Mouse (Mus musculus): ENCODE measurements around the gene Lurap1. TPM values are rescaled to one million over a fixed set of nuclear protein-coding genes. Genes with fewer than 3 reads are reported as not detected.

Gene Lurap1
- polyA plus RNA-seq, 1 experiment = not detected

GRCm38 (mm10) chr4:116133126-116133525 lies 18.0 kb downstream of the Lurap1 start:
- Histone ChIP-seq H3K27me3 (ENCODE audit: control insufficient read depth) (no peaks in the 10 kb centered on the region; the same call in 1 of the 2 replicates), H3K4me1 (ENCODE audit: control insufficient read depth) (no peaks in the 10 kb centered on the region; the same call in 1 of the 2 replicates), H3K4me3 (replicated peaks) (no peak overlapping the region), H3K9me3 (ENCODE audit: control insufficient read depth, low read length) (no peaks in the 10 kb centered on the region), H3K36me3 (ENCODE audit: control insufficient read depth) (peaks cover 7% of the 10 kb centered on the region)
- TF ChIP-seq GATA1 (IDR thresholded peaks at IDR 0.05; ENCODE audit: low read length) (no peak), TAL1 (IDR thresholded peaks at IDR 0.05; ENCODE audit: low read length) (no peak)

GRCm38 (mm10) chr4:116127956-116128355 lies 23.2 kb downstream of the Lurap1 start:
- H3K4me3 ChIP-seq (replicated peaks) = no peak overlapping the region
- peaks cover 7% of the 10 kb centered on the region for H3K36me3 ChIP-seq (ENCODE audit: control insufficient read depth)
- H3K9me3 ChIP-seq (ENCODE audit: control insufficient read depth, low read length) = no peaks in the 10 kb centered on the region
- no peak for TF ChIP-seq GATA1 (IDR thresholded peaks at IDR 0.05; ENCODE audit: low read length)
- TF ChIP-seq TAL1 (IDR thresholded peaks at IDR 0.05; ENCODE audit: low read length) = no peak
- no peaks in the 10 kb centered on the region for H3K27me3 ChIP-seq (ENCODE audit: control insufficient read depth)
- H3K4me1 ChIP-seq (ENCODE audit: control insufficient read depth) = peaks cover 27% of the 10 kb centered on the region

DNA sequence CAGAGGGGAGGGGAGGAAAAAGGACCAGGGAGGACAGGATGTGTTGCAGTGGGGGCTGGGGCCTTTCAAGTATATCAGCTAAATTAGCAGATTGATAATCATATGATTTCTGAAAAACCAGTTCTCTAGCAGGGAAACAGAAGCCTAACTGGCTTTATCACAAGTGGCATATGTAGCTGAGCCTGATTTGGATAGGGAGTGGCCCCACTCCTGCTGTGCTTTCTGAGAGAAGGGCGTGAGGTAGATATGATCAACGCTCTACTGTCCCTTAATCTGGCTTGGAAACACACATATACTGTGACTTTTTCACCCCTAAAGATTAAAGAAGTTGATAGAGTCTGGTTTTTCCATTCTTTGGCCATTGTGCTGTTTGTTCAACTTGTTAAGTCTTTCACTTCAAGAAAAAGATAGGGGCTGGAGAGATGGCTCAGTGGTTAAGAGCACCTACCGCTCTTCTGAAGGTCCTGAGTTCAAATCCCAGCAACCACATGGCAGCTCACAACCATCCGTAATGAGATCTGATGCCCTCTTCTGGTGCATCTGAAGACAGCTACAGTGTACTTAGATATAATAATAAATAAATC lies 25.2 kb downstream of the Lurap1 start:
- H3K4me3 ChIP-seq (replicated peaks) = no peak overlapping the region
- no peaks in the 10 kb centered on the region for H3K27me3 ChIP-seq (ENCODE audit: control insufficient read depth)
- TF ChIP-seq GATA1 (IDR thresholded peaks at IDR 0.05; ENCODE audit: low read length) (no peak), TAL1 (IDR thresholded peaks at IDR 0.05; ENCODE audit: low read length) (no peak)
- no peaks in the 10 kb centered on the region for H3K9me3 ChIP-seq (ENCODE audit: control insufficient read depth, low read length)
- H3K36me3 ChIP-seq (ENCODE audit: control insufficient read depth) = peaks cover 15% of the 10 kb centered on the region
- H3K4me1 ChIP-seq (ENCODE audit: control insufficient read depth) = peaks cover 44% of the 10 kb centered on the region

DNA sequence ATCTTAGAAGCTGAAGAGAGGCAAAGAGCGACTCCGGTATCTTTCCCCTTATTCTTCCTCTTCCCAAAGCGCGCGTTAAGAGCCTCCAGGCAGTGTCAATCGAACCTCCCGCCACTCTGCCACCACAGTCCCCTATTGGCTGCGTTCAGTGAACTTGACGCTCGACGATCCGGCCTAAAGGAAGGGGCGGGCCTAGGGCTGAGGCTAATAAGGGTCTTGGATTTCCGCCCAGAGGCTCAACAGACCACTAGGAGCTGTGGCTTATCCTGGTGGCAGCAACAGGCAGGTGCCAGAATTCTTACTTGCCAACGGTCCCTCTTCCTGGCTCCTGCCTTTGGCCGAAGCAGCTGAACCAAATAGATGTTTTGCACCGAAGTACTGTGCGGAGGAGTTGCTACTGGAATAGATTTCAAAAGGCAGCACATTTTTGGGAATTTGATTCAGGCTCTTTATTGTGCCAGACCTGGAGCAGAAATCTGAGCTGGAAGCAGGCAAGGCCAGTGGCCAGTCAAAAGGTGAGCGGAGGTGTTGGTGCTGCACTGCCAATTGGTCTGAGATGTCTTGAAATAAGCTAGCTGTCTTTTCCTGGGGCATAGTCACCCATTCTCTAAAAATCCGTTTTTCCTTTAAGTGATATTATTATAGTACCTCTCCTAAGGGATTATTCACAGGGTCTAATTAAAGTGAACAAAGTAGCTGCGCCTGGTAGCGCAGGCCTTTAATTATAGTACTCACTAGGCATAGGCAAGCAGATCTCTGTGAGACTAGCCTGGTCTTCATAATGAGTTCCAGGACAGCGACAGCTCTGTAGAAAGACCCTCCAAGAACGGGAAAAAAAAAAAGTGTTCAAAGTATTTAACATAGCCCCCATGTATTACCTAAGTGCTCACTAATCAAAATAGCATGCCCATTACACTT lies 27.3 kb downstream of the Lurap1 start, which contains the start of the genes Rad54l and Pomgnt1:
TSS of gene Rad54l (minus strand) at position 89 of the 918 bp plus-strand sequence.
TSS of gene Pomgnt1 (plus strand) at position 239 of the 918 bp plus-strand sequence.
- Histone ChIP-seq H3K36me3 (ENCODE audit: control insufficient read depth) (peaks cover 29% of the 10 kb centered on the region), H3K4me1 (ENCODE audit: control insufficient read depth) (peaks cover 51% of the 10 kb centered on the region), H3K9me3 (ENCODE audit: control insufficient read depth, low read length) (no peaks in the 10 kb centered on the region), H3K4me3 (replicated peaks) (peak within 1 kb of the TSS; percentile 69), H3K27me3 (ENCODE audit: control insufficient read depth) (no peaks in the 10 kb centered on the region)
- TF ChIP-seq TAL1 (IDR thresholded peaks at IDR 0.05; ENCODE audit: low read length) (no peak), GATA1 (IDR thresholded peaks at IDR 0.05; ENCODE audit: low read length) (no peak)

DNA sequence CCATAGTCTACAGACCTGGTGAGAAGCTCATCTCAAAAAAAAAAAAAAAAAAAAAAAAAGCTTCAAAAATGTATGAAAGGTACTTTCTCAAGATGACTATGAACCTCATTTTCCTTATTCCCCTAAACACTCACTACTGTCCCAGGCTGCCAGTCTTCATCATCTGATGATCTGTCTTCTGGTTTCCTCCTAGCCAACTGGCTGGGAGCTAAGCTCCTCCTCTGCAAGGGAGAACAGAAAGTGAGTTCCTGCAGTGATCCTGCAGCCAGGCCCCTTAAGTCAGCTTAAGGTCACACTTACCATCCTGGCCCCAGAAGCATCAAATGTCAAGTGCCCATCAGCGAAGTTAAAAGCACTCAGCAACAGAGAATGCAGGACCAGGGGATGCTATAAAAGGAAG lies 28.4 kb downstream of the Lurap1 start:
- H3K36me3 ChIP-seq (ENCODE audit: control insufficient read depth) = peaks cover 39% of the 10 kb centered on the region
- H3K27me3 ChIP-seq (ENCODE audit: control insufficient read depth) = no peaks in the 10 kb centered on the region
- TF ChIP-seq TAL1 (IDR thresholded peaks at IDR 0.05; ENCODE audit: low read length) (no peak), GATA1 (IDR thresholded peaks at IDR 0.05; ENCODE audit: low read length) (no peak)
- no peaks in the 10 kb centered on the region for H3K9me3 ChIP-seq (ENCODE audit: control insufficient read depth, low read length)
- peak overlapping the region; percentile 69 for H3K4me3 ChIP-seq (replicated peaks)
- peaks cover 51% of the 10 kb centered on the region for H3K4me1 ChIP-seq (ENCODE audit: control insufficient read depth)

GRCm38 (mm10) chr4:116111486-116111885 lies 39.7 kb downstream of the Lurap1 start:
- H3K4me3 ChIP-seq (replicated peaks) = no peak overlapping the region
- H3K27me3 ChIP-seq (ENCODE audit: control insufficient read depth) = no peaks in the 10 kb centered on the region
- TF ChIP-seq TAL1 (IDR thresholded peaks at IDR 0.05; ENCODE audit: low read length) = no peak
- TF ChIP-seq GATA1 (IDR thresholded peaks at IDR 0.05; ENCODE audit: low read length) = no peak
- peaks cover 91% of the 10 kb centered on the region for H3K36me3 ChIP-seq (ENCODE audit: control insufficient read depth)
- peaks cover 3% of the 10 kb centered on the region for H3K4me1 ChIP-seq (ENCODE audit: control insufficient read depth)
- H3K9me3 ChIP-seq (ENCODE audit: control insufficient read depth, low read length) = no peaks in the 10 kb centered on the region

DNA sequence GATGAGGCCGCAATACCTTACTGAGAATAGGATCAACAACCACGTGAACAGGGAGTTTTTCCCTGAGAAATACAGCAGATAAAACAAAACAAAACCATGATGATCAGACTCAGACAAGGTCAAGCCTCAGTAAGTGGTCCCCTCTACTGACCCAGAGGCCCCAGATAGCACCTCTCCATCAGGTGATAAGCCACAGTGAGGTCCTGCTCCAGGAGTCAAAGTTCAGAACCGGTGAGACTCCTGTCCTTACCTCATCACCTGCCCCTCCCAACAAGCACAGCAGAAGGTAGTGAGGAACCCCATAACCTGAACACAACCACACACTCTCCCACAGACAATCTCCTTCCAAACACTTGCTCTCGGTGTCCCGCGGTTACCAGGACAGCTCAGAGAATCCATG lies 40.4 kb downstream of the Lurap1 start:
- Histone ChIP-seq H3K9me3 (ENCODE audit: control insufficient read depth, low read length) (no peaks in the 10 kb centered on the region), H3K4me1 (ENCODE audit: control insufficient read depth) (peaks cover 3% of the 10 kb centered on the region), H3K4me3 (replicated peaks) (no peak overlapping the region), H3K27me3 (ENCODE audit: control insufficient read depth) (no peaks in the 10 kb centered on the region), H3K36me3 (ENCODE audit: control insufficient read depth) (peaks cover 91% of the 10 kb centered on the region)
- TF ChIP-seq GATA1 (IDR thresholded peaks at IDR 0.05; ENCODE audit: low read length) = no peak
- TF ChIP-seq TAL1 (IDR thresholded peaks at IDR 0.05; ENCODE audit: low read length) = no peak

- Histone ChIP-seq H3K9me3 (ENCODE audit: control insufficient read depth, low read length) (no peaks in the 10 kb centered on the region), H3K4me3 (replicated peaks) (no peak overlapping the region), H3K27me3 (ENCODE audit: control insufficient read depth) (no peaks in the 10 kb centered on the region), H3K4me1 (ENCODE audit: control insufficient read depth) (peaks cover 23% of the 10 kb centered on the region), H3K36me3 (ENCODE audit: control insufficient read depth) (peaks cover 95% of the 10 kb centered on the region)
- TF ChIP-seq GATA1 (IDR thresholded peaks at IDR 0.05; ENCODE audit: low read length) (no peak), TAL1 (IDR thresholded peaks at IDR 0.05; ENCODE audit: low read length) (no peak)
Measured at GRCm38 (mm10) chr4:116105278-116105677, 45.9 kb downstream of the Lurap1 start.

DNA sequence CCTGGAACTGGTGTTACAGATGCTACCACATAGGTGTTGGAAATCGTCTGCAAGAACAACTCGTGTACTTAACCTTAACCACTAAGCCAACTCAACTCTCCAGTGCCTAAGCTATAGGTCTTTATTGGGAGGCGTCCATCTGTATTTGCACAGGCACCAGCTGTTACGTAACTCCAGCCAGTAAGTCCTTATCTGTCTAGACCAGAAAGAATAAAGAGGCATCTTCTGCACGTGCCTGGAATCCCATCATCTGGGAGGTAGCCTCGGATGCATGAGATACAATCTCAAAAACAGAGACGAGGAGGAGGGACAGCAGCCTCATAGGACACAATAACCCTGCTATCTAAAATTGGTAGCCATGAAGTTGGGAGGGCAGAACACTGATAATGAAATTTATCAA lies 50.2 kb downstream of the Lurap1 start:
- no peak overlapping the region for H3K4me3 ChIP-seq (replicated peaks)
- TF ChIP-seq GATA1 (IDR thresholded peaks at IDR 0.05; ENCODE audit: low read length) (no peak), TAL1 (IDR thresholded peaks at IDR 0.05; ENCODE audit: low read length) (peak; percentile 50)
- peaks cover 100% of the 10 kb centered on the region for H3K36me3 ChIP-seq (ENCODE audit: control insufficient read depth)
- H3K27me3 ChIP-seq (ENCODE audit: control insufficient read depth) = no peaks in the 10 kb centered on the region
- peaks cover 30% of the 10 kb centered on the region for H3K4me1 ChIP-seq (ENCODE audit: control insufficient read depth)
- H3K9me3 ChIP-seq (ENCODE audit: control insufficient read depth, low read length) = no peaks in the 10 kb centered on the region
